Mouse (Mus musculus) brain, embryonic 14.5 days (tissue): Measurements from ENCODE around the gene Zcchc14.

Experiments
- CTCF ChIP-seq: fragments of 200-500 bp; IDR thresholded peaks from 2 replicates; pipeline ENCODE4 v1.5.1; 2012; ENCODE audit warnings: inconsistent platforms, mild to moderate bottlenecking, moderate library complexity, borderline replicate concordance; ENCODE audit not compliant: insufficient read depth, insufficient read length; ENCODE audit errors: extremely low read depth
- POLR2A ChIP-seq: fragments of 200-500 bp; IDR thresholded peaks from 2 replicates; pipeline ENCODE4 v1.6.1; 2012; ENCODE audit warnings: mild to moderate bottlenecking, inconsistent platforms, borderline replicate concordance; ENCODE audit not compliant: poor library complexity, insufficient read depth, insufficient read length, severe bottlenecking; ENCODE audit errors: extremely low read depth

- TF ChIP-seq CTCF, result no peak
- no peak for TF ChIP-seq POLR2A
Observed at GRCm38 (mm10) chr8:121661631-121662357, 9.1 kb upstream of the Zcchc14 start.
